Mouse (Mus musculus) CH12.LX (cell line): ENCODE data around the gene Ash1l. TPM values are rescaled to one million over a fixed set of nuclear protein-coding genes. Genes with fewer than 3 reads are reported as not detected.

Source experiments
- DNase-seq: peaks from one replicate; pipeline ENCODE4 v3.0.0-alpha.2; 2013; ENCODE audit errors: extremely low read depth
- H3K27ac ChIP-seq: 2 replicates; pipeline ENCODE4 v1.5.1; 2012; ENCODE audit warnings: low read depth, mild to moderate bottlenecking, control low read depth, moderate library complexity; ENCODE audit not compliant: insufficient read depth
- H3K27me3 ChIP-seq: replicated peaks from 2 replicates; pipeline ENCODE3; 2012; ENCODE audit warnings: inconsistent platforms
- H3K36me3 ChIP-seq, 2 experiments: replicated peaks in 1 of 2; 2 replicates each; pipeline versions ENCODE3 to v1.6.1; 2012; ENCODE audit warnings: inconsistent platforms in 1 of 2, low read length in 1 of 2, mild to moderate bottlenecking in 1 of 2, mixed read lengths in 1 of 2, moderate library complexity in 1 of 2; ENCODE audit not compliant: control insufficient read depth in 1 of 2, insufficient read depth in 1 of 2
- H3K4me1 ChIP-seq, 2 experiments: 2 replicates each; pipeline ENCODE4 v1.6.1; 2012; ENCODE audit warnings: inconsistent platforms in 1 of 2, moderate library complexity in 1 of 2; ENCODE audit not compliant: insufficient read depth in 2 of 2, control insufficient read depth in 1 of 2
- H3K4me2 ChIP-seq: 2 replicates; pipeline ENCODE4 v1.6.1; 2012; ENCODE audit warnings: low read depth, mild to moderate bottlenecking, control low read depth; ENCODE audit not compliant: poor library complexity, insufficient read depth, severe bottlenecking
- H3K4me3 ChIP-seq, 3 experiments: fragments of 150-350 bp in 1 of 3; sonication (generic) in 1 of 3; replicated peaks in 1 of 3; 2 replicates each; pipeline versions ENCODE3 to v1.5.1; 2011 to 2012; ENCODE audit warnings: low read depth in 2 of 3, low read length in 2 of 3, mild to moderate bottlenecking in 2 of 3, moderate library complexity in 2 of 3, control low read depth in 1 of 3, improper control_type of control experiment in 1 of 3, inconsistent platforms in 1 of 3, mixed read lengths in 1 of 3; ENCODE audit not compliant: poor library complexity in 1 of 3
- H3K79me2 ChIP-seq: replicated peaks from 2 replicates; pipeline ENCODE4 v1.6.1; 2012; ENCODE audit warnings: mild to moderate bottlenecking, moderate library complexity; ENCODE audit not compliant: control insufficient read depth, poor library complexity, insufficient read depth, severe bottlenecking; ENCODE audit errors: extremely low read depth
- H3K9ac ChIP-seq: 2 replicates; pipeline ENCODE4 v1.6.1; 2012; ENCODE audit warnings: low read depth, mild to moderate bottlenecking, control low read depth, moderate library complexity; ENCODE audit not compliant: insufficient read depth
- H3K9me3 ChIP-seq: replicated peaks from 2 replicates; pipeline ENCODE3; 2012; ENCODE audit warnings: low read length, inconsistent platforms, mixed read lengths
- BHLHE40 ChIP-seq: IDR thresholded peaks from 2 replicates; pipeline ENCODE4 v1.6.1; 2011; ENCODE audit warnings: mild to moderate bottlenecking, low read depth, low read length, improper control_type of control experiment
- CHD2 ChIP-seq: IDR thresholded peaks from 2 replicates; pipeline ENCODE4 v1.6.1; 2011; ENCODE audit warnings: low read length, improper control_type of control experiment
- E2F4 ChIP-seq: IDR thresholded peaks from 2 replicates; pipeline ENCODE4 v1.6.1; 2011; ENCODE audit warnings: low read depth, low read length, improper control_type of control experiment; ENCODE audit not compliant: insufficient replicate concordance
- ELF1 ChIP-seq: IDR thresholded peaks from 2 replicates; pipeline ENCODE4 v1.6.1; 2014; ENCODE audit warnings: low read depth, mild to moderate bottlenecking, inconsistent platforms, low read length, improper control_type of control experiment
- EP300 ChIP-seq: IDR thresholded peaks from 2 replicates; pipeline ENCODE4 v1.6.1; 2011; ENCODE audit warnings: low read length, improper control_type of control experiment
- GABPA ChIP-seq: IDR thresholded peaks from 2 replicates; pipeline ENCODE4 v1.6.1; 2012; ENCODE audit warnings: low read depth, low read length, improper control_type of control experiment, inconsistent platforms; ENCODE audit not compliant: insufficient replicate concordance
- HCFC1 ChIP-seq: IDR thresholded peaks from 2 replicates; pipeline ENCODE4 v1.6.1; 2012; ENCODE audit warnings: low read depth, mild to moderate bottlenecking, inconsistent platforms, low read length, improper control_type of control experiment
- IRF4 ChIP-seq: IDR thresholded peaks from 2 replicates; pipeline ENCODE4 v1.6.1; 2014; ENCODE audit warnings: low read depth, mild to moderate bottlenecking, inconsistent platforms, low read length, improper control_type of control experiment
- KAT2A ChIP-seq: IDR thresholded peaks from 2 replicates; pipeline ENCODE4 v1.6.1; 2012; ENCODE audit warnings: low read length, improper control_type of control experiment, inconsistent platforms; ENCODE audit not compliant: insufficient replicate concordance
- MAFK ChIP-seq: IDR thresholded peaks from 2 replicates; pipeline ENCODE4 v1.6.1; 2011; ENCODE audit warnings: low read length, improper control_type of control experiment; ENCODE audit not compliant: insufficient replicate concordance
- MAZ ChIP-seq: IDR thresholded peaks from 2 replicates; pipeline ENCODE4 v1.6.1; 2012; ENCODE audit warnings: low read depth, mild to moderate bottlenecking, inconsistent platforms, low read length, improper control_type of control experiment, moderate library complexity
- MEF2A ChIP-seq: IDR thresholded peaks from 2 replicates; pipeline ENCODE4 v1.6.1; 2014; ENCODE audit warnings: low read depth, mild to moderate bottlenecking, inconsistent platforms, low read length, improper control_type of control experiment, borderline replicate concordance
- MYC ChIP-seq: IDR thresholded peaks from 2 replicates; pipeline ENCODE4 v1.6.1; 2011; ENCODE audit warnings: low read depth, mild to moderate bottlenecking, improper control_type of control experiment, low read length
- NELFE ChIP-seq: IDR thresholded peaks from 2 replicates; pipeline ENCODE4 v1.6.1; 2011; ENCODE audit warnings: low read depth, low read length, improper control_type of control experiment
- NRF1 ChIP-seq: IDR thresholded peaks from 2 replicates; pipeline ENCODE4 v1.6.1; 2014; ENCODE audit warnings: low read depth, mild to moderate bottlenecking, inconsistent platforms, low read length, improper control_type of control experiment, moderate library complexity
- PAX5 ChIP-seq: IDR thresholded peaks from 2 replicates; pipeline ENCODE4 v1.6.1; 2012; ENCODE audit warnings: low read length, inconsistent platforms, mixed read lengths
- POLR2A ChIP-seq: IDR thresholded peaks from 2 replicates; pipeline ENCODE4 v1.6.1; 2011; ENCODE audit warnings: low read depth, mild to moderate bottlenecking, improper control_type of control experiment, low read length
- POLR2AphosphoS2 ChIP-seq: IDR thresholded peaks from 2 replicates; pipeline ENCODE4 v1.6.1; 2011; ENCODE audit warnings: low read depth, low read length, improper control_type of control experiment
- RCOR1 ChIP-seq: conservative IDR thresholded peaks from 2 replicates; pipeline ENCODE4 v1.6.1; 2012; ENCODE audit warnings: low read depth, mild to moderate bottlenecking, inconsistent platforms, low read length, improper control_type of control experiment
- SIN3A ChIP-seq: IDR thresholded peaks from 2 replicates; pipeline ENCODE4 v1.6.1; 2012; ENCODE audit warnings: low read length, improper control_type of control experiment, inconsistent platforms
- SMC3 ChIP-seq: IDR thresholded peaks from 2 replicates; pipeline ENCODE4 v1.6.1; 2011; ENCODE audit warnings: low read depth, low read length, improper control_type of control experiment
- TCF12 ChIP-seq: IDR thresholded peaks from 2 replicates; pipeline ENCODE4 v1.6.1; 2014; ENCODE audit warnings: low read depth, mild to moderate bottlenecking, inconsistent platforms, low read length, improper control_type of control experiment
- UBTF ChIP-seq: IDR thresholded peaks from 2 replicates; pipeline ENCODE4 v1.6.1; 2012; ENCODE audit warnings: low read depth, mild to moderate bottlenecking, inconsistent platforms, low read length, improper control_type of control experiment, moderate library complexity
- USF1 ChIP-seq: IDR thresholded peaks from 2 replicates; pipeline ENCODE4 v1.6.1; 2014; ENCODE audit warnings: low read depth, mild to moderate bottlenecking, inconsistent platforms, low read length, improper control_type of control experiment
- ZC3H11A ChIP-seq: IDR thresholded peaks from 2 replicates; pipeline ENCODE4 v1.6.1; 2012; ENCODE audit warnings: low read depth, mild to moderate bottlenecking, inconsistent platforms, low read length, improper control_type of control experiment
- ZKSCAN1 ChIP-seq: IDR thresholded peaks from 2 replicates; pipeline ENCODE4 v1.6.1; 2012; ENCODE audit warnings: low read depth, inconsistent platforms, low read length, improper control_type of control experiment, borderline replicate concordance
- ZMIZ1 ChIP-seq: IDR thresholded peaks from 2 replicates; pipeline ENCODE4 v1.6.1; 2012; ENCODE audit warnings: low read depth, mild to moderate bottlenecking, inconsistent platforms, low read length, improper control_type of control experiment
- ZNF384 ChIP-seq: IDR thresholded peaks from 2 replicates; pipeline ENCODE4 v1.6.1; 2012; ENCODE audit warnings: low read depth, low read length, improper control_type of control experiment, inconsistent platforms
- dilution Hi-C: fragments of 300-500 bp; cut with MboI; formaldehyde crosslinking; loops from 2 replicates; pipeline ENCODE4 v1.14.3; 2020; ENCODE audit warnings: low sequenced_read_pairs; ENCODE audit not compliant: extremely low pct_unique_long_range_greater_than_20kb, extremely low pct_ligation_motif_present
- in situ Hi-C: fragments of 300-500 bp; cut with MboI; formaldehyde crosslinking; loops from 3 replicates; pipeline ENCODE4 v1.14.3; 2019; ENCODE audit warnings: low sequenced_read_pairs, low pct_ligation_motif_present, low pct_unique_long_range_greater_than_20kb, mixed read lengths
- polyA plus RNA-seq: library from polyadenylated mRNA; unstranded; fragments of >175 nt; gene quantifications from 2 replicates; pipeline ENCODE4 v1.2.1, GENCODE M21; 2012; ENCODE audit warnings: low read depth; ENCODE audit not compliant: insufficient read length
- total RNA-seq, 2 experiments: library from RNA; depleted of rRNA; stranded (reverse); fragments of 300-350 nt in 1 of 2; fragments of >200 nt in 1 of 2; gene quantifications; 2 replicates each; pipeline ENCODE4 v1.2.3; 2012 to 2014

Gene Ash1l
- total and polyA plus RNA-seq, 3 experiments: 2.9 to 9.7 (median 5.8) TPM

GRCm38 (mm10) chr3:88944109-88944508, 6.3 kb upstream of the Ash1l start:
- peaks cover 2 to 18% of the 10 kb centered on the region in 2 experiments; a peak in 2 of 4 replicates for H3K4me1 ChIP-seq
- dilution Hi-C loops: no loop called here
- no peak for DNase-seq
- H3K9me3 ChIP-seq: no peaks in the 10 kb centered on the region
- in situ Hi-C loops: loop anchor here (25.0 kb wide), 1 partner anchor 93 kb away; no protein-coding TSS in a partner anchor
- H3K27me3 ChIP-seq: no peaks in the 10 kb centered on the region
- peaks cover 30% of the 10 kb centered on the region for H3K79me2 ChIP-seq
- peaks cover 19 to 48% of the 10 kb centered on the region in 2 experiments for H3K36me3 ChIP-seq
- no peak overlapping the region for H3K4me3 ChIP-seq
- no peak overlapping the region for H3K4me2 ChIP-seq
- H3K9ac ChIP-seq: no peak overlapping the region
- H3K27ac ChIP-seq: no peak overlapping the region
- TF ChIP-seq TCF12 (no peak), CHD2 (no peak), BHLHE40 (no peak), UBTF (no peak), E2F4 (no peak), MAFK (no peak), SMC3 (no peak)

- H3K27me3 ChIP-seq: no peaks in the 10 kb centered on the region
- peak overlapping the region; percentile 81 to 88 (median 82) for H3K4me3 ChIP-seq
- no peaks in the 10 kb centered on the region for H3K9me3 ChIP-seq
- peak; percentile 86 for DNase-seq
- H3K79me2 ChIP-seq: peaks cover 58% of the 10 kb centered on the region
- peaks cover 4 to 33% of the 10 kb centered on the region in 2 experiments; a peak in 3 of 4 replicates for H3K4me1 ChIP-seq
- dilution Hi-C loops (no loop called here), in situ Hi-C loops (loop anchor here (25.0 kb wide), 1 partner anchor 87 kb away; no protein-coding TSS in a partner anchor)
- peaks cover 0 to 11% of the 10 kb centered on the region in 2 experiments for H3K36me3 ChIP-seq
- peak overlapping the region; percentile 79 for H3K27ac ChIP-seq
- peak overlapping the region; percentile 82 for H3K9ac ChIP-seq
- H3K4me2 ChIP-seq: peak overlapping the region; percentile 86
- peak; percentile 83 for TF ChIP-seq NRF1
- TF ChIP-seq MEF2A: peak; percentile 51; the same call in 1 of the 2 replicates
- TF ChIP-seq CHD2: no peak
- no peak for TF ChIP-seq MYC
- no peak for TF ChIP-seq MAFK
- peak; percentile 72 for TF ChIP-seq ELF1
- peak; percentile 61; the same call in 1 of the 2 replicates for TF ChIP-seq POLR2AphosphoS2
- TF ChIP-seq TCF12: peak; percentile 76
- no peak for TF ChIP-seq USF1
- no peak for TF ChIP-seq E2F4
- no peak for TF ChIP-seq PAX5
- TF ChIP-seq IRF4: no peak
- peak; percentile 70 for TF ChIP-seq HCFC1
- TF ChIP-seq SIN3A: no peak; the same call in 1 of the 2 replicates
- no peak for TF ChIP-seq SMC3
- TF ChIP-seq KAT2A: 0 out of 2 replicates have a peak, but pooled peaks have one; percentile 46
- TF ChIP-seq ZC3H11A: no peak
- TF ChIP-seq MAZ: peak; percentile 97
- TF ChIP-seq EP300: peak; percentile 18; the same call in 1 of the 2 replicates
- peak; percentile 77 for TF ChIP-seq NELFE
- TF ChIP-seq UBTF: no peak; the same call in 1 of the 2 replicates
- TF ChIP-seq BHLHE40: peak; percentile 86
- TF ChIP-seq ZKSCAN1: no peak
- TF ChIP-seq GABPA: no peak
- peak; percentile 53; the same call in 1 of the 2 replicates for TF ChIP-seq ZMIZ1
- TF ChIP-seq POLR2A: peak; percentile 82
- no peak for TF ChIP-seq RCOR1
- no peak for TF ChIP-seq ZNF384
Observed at GRCm38 (mm10) chr3:88949786-88950575, 441 bp upstream of the Ash1l start.
